Mouse (Mus musculus): ENCODE results near the gene Sars. TPM values are rescaled to one million over a fixed set of nuclear protein-coding genes. Genes with fewer than 3 reads are reported as not detected.

The Sars gene
- polyA plus RNA-seq, 1 experiment from 2014 or later = 99.5 TPM

DNA sequence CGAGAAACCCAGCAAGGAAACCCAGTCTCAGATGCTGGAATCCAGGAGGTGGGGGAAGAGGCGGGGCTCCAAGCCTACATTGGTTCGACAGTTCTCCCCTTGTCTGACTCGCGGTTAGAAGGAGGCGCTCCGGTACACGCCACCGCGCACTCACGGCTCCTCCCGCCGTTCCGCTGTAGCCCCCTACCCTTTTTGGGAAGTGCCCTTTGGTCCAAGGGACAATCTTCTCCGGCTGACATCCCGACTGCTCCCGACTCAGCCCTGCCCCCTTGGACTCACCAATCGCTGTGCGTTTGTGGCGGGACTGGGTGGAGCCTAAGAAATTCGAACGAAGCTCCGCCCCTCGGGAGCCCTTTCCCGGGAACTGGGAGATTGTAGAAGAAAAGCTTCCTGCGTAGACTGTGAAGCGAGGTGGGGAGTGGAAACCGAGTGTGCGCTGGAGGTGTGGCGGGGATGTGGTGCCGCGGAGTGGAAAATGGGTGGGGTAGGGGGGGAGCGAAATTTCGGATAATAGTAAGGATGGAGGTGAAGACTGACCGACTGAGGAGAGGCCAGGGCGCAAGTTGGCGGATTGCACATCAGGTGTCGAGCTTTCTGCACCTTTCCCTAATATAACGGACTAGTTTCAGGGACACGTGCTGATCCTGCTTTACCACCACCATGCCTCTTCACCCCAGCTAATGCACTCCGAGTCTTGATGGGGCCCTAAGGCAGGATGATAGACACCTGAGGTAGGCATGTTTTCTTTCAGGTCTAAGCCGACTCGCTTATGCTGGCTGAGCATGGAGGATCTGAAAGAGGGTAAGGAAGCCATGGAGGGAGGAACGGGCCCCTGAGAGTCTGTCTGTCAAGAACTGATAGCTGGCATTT lies 61.3 kb downstream of the Sars start, which contains the start of gene Psrc1:
Gene Psrc1 (plus strand): TSS at position 355 of the 870 bp plus-strand sequence.
- DNase-seq (ENCODE audit: low spot score) (peak; percentile 92), ATAC-seq (ENCODE audit: low FRiP score, low TSS enrichment) (peak; percentile 90)
- Histone ChIP-seq H3K4me1 (replicated peaks; ENCODE audit: control insufficient read depth, insufficient read depth) (peaks cover 6% of the 10 kb centered on the region; the same call in 1 of the 2 replicates), H3K9ac (ENCODE audit: low read length) (peak within 1 kb of the TSS; percentile 53), H3K4me2 (replicated peaks; ENCODE audit: low read depth) (peak within 1 kb of the TSS; percentile 61), H3K27ac (replicated peaks) (0 out of 2 replicates have a peak within 1 kb of the TSS, but pooled peaks have one; percentile 40), H3K36me3 (ENCODE audit: control insufficient read depth, insufficient read depth, low read length) (0 out of 2 replicates have a peak, but pooled peaks cover 2% of the 10 kb centered on the region), H3K4me3 (ENCODE audit: low read depth, low read length) (peak within 1 kb of the TSS; percentile 70), H3K9me3 (ENCODE audit: control insufficient read depth, low read length) (no peaks in the 10 kb centered on the region), H3K27me3 (ENCODE audit: control insufficient read depth, insufficient read depth, low read length) (no peaks in the 10 kb centered on the region)
- 2% methylated on average over 44 of the region's 44 CpGs for WGBS
- TF ChIP-seq EP300 (optimal IDR thresholded peaks at IDR 0.05) = no peak
- TF ChIP-seq CTCF (IDR thresholded peaks at IDR 0.05; ENCODE audit: low read depth) = peak; percentile 11; the same call in 1 of the 2 replicates

GRCm38 (mm10) chr3:108381945-108382875 lies 62.8 kb downstream of the Sars start:
- Histone ChIP-seq H3K27ac (replicated peaks) (0 out of 2 replicates have a peak overlapping the region, but pooled peaks have one; percentile 13), H3K36me3 (ENCODE audit: control insufficient read depth, insufficient read depth, low read length) (0 out of 2 replicates have a peak, but pooled peaks cover 2% of the 10 kb centered on the region), H3K9ac (ENCODE audit: low read length) (peak overlapping the region; percentile 27; the same call in 1 of the 2 replicates), H3K27me3 (ENCODE audit: control insufficient read depth, insufficient read depth, low read length) (no peaks in the 10 kb centered on the region), H3K4me2 (replicated peaks; ENCODE audit: low read depth) (peak overlapping the region; percentile 61), H3K4me3 (ENCODE audit: low read depth, low read length) (peak overlapping the region; percentile 26), H3K9me3 (ENCODE audit: control insufficient read depth, low read length) (no peaks in the 10 kb centered on the region), H3K4me1 (replicated peaks; ENCODE audit: control insufficient read depth, insufficient read depth) (peaks cover 6% of the 10 kb centered on the region; the same call in 1 of the 2 replicates)
- no peak for TF ChIP-seq EP300 (optimal IDR thresholded peaks at IDR 0.05)
- no peak for TF ChIP-seq CTCF (IDR thresholded peaks at IDR 0.05; ENCODE audit: low read depth)
- DNase-seq (ENCODE audit: low spot score) (no peak), ATAC-seq (ENCODE audit: low FRiP score, low TSS enrichment) (no peak)
- WGBS = 62% methylated on average over 13 of the region's 14 CpGs

DNA sequence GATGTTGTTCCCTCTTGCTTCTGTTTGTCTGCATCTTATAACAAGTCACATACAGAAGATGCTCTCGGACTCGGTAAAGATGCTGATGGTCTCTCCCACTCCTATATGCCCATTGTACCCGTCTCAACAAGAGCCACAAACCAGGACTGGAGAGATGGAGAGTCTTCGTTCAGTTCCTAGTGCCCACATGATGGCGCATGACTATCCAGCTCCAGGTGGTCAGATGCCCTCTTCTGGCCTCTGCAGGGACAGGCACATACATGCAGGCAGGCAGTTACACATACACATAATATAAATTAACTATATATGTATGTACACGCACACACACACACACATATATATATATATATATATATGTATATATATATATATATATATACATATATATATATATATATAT lies 64.3 kb downstream of the Sars start:
- Histone ChIP-seq H3K27me3 (ENCODE audit: control insufficient read depth, insufficient read depth, low read length) (no peaks in the 10 kb centered on the region), H3K4me3 (ENCODE audit: low read depth, low read length) (no peak overlapping the region), H3K27ac (replicated peaks) (no peak overlapping the region), H3K4me2 (replicated peaks; ENCODE audit: low read depth) (no peak overlapping the region), H3K9me3 (ENCODE audit: control insufficient read depth, low read length) (no peaks in the 10 kb centered on the region), H3K9ac (ENCODE audit: low read length) (no peak overlapping the region), H3K36me3 (ENCODE audit: control insufficient read depth, insufficient read depth, low read length) (no peaks in the 10 kb centered on the region), H3K4me1 (replicated peaks; ENCODE audit: control insufficient read depth, insufficient read depth) (peaks cover 6% of the 10 kb centered on the region; the same call in 1 of the 2 replicates)
- DNase-seq (ENCODE audit: low spot score) = no peak
- ATAC-seq (ENCODE audit: low FRiP score, low TSS enrichment) = no peak
- 85% methylated on average over 6 of the region's 6 CpGs for WGBS
- no peak for TF ChIP-seq EP300 (optimal IDR thresholded peaks at IDR 0.05)
- TF ChIP-seq CTCF (IDR thresholded peaks at IDR 0.05; ENCODE audit: low read depth) = peak; percentile 72

- H3K4me2 ChIP-seq (replicated peaks; ENCODE audit: low read depth) = no peak overlapping the region
- peaks cover 2% of the 10 kb centered on the region; the same call in 1 of the 2 replicates for H3K4me1 ChIP-seq (replicated peaks; ENCODE audit: control insufficient read depth, insufficient read depth)
- no peak for ATAC-seq (ENCODE audit: low FRiP score, low TSS enrichment)
- no peak overlapping the region for H3K27ac ChIP-seq (replicated peaks)
- WGBS = 83% methylated on average over 7 of the region's 7 CpGs
- TF ChIP-seq CTCF (IDR thresholded peaks at IDR 0.05; ENCODE audit: low read depth) = no peak
- TF ChIP-seq EP300 (optimal IDR thresholded peaks at IDR 0.05) = no peak
- no peak for DNase-seq (ENCODE audit: low spot score)
- no peaks in the 10 kb centered on the region for H3K36me3 ChIP-seq (ENCODE audit: control insufficient read depth, insufficient read depth, low read length)
- H3K4me3 ChIP-seq (ENCODE audit: low read depth, low read length) = no peak overlapping the region
- H3K9ac ChIP-seq (ENCODE audit: low read length) = no peak overlapping the region
- H3K27me3 ChIP-seq (ENCODE audit: control insufficient read depth, insufficient read depth, low read length) = no peaks in the 10 kb centered on the region
- no peaks in the 10 kb centered on the region for H3K9me3 ChIP-seq (ENCODE audit: control insufficient read depth, low read length)
Observed at GRCm38 (mm10) chr3:108378875-108379663, 65.9 kb downstream of the Sars start.

Other genes starting within 250 kb of the Sars start
- 5.5 TPM in 2 replicates for gene Cyb561d1, start 244.0 kb downstream of the Sars start, polyA plus RNA-seq (2015; fragmentation: Nextera tagmentation; extraction: Ambion mirVana)
- 4.3 and 4.8 TPM in 2 replicates for gene Atxn7l2, start 234.3 kb downstream of the Sars start, polyA plus RNA-seq (2015; fragmentation: Nextera tagmentation; extraction: Ambion mirVana)
- gene Sypl2, start 218.6 kb downstream of the Sars start, polyA plus RNA-seq (2015; fragmentation: Nextera tagmentation; extraction: Ambion mirVana) = 0.04 and 0.05 TPM in 2 replicates
- gene Psma5, start 188.3 kb downstream of the Sars start, polyA plus RNA-seq (2015; fragmentation: Nextera tagmentation; extraction: Ambion mirVana) = 159 and 166 TPM in 2 replicates
- gene Sort1, start 161.1 kb downstream of the Sars start, polyA plus RNA-seq (2015; fragmentation: Nextera tagmentation; extraction: Ambion mirVana) = 7.6 and 9.2 TPM in 2 replicates
- gene Mybphl, start 80.3 kb downstream of the Sars start, polyA plus RNA-seq (2015; fragmentation: Nextera tagmentation; extraction: Ambion mirVana) = not detected in 2 replicates
- 7.7 and 8.3 TPM in 2 replicates for gene Psrc1, start 61.4 kb downstream of the Sars start, polyA plus RNA-seq (2015; fragmentation: Nextera tagmentation; extraction: Ambion mirVana)
- gene Celsr2, start 29.7 kb downstream of the Sars start, polyA plus RNA-seq (2015; fragmentation: Nextera tagmentation; extraction: Ambion mirVana) = 7.5 and 9.7 TPM in 2 replicates
- 0.34 TPM in 1 of 2 replicates, not detected in the other for gene 1700013F07Rik, start 88.9 kb upstream of the Sars start, polyA plus RNA-seq (2015; fragmentation: Nextera tagmentation; extraction: Ambion mirVana)
- 30.8 and 32.0 TPM in 2 replicates for gene 5330417C22Rik, start 91.3 kb upstream of the Sars start, polyA plus RNA-seq (2015; fragmentation: Nextera tagmentation; extraction: Ambion mirVana)
- gene Tmem167b, start 117.3 kb upstream of the Sars start, polyA plus RNA-seq (2015; fragmentation: Nextera tagmentation; extraction: Ambion mirVana) = 29.9 and 33.0 TPM in 2 replicates
- 40.0 and 42.2 TPM in 2 replicates for gene Taf13, start 126.5 kb upstream of the Sars start, polyA plus RNA-seq (2015; fragmentation: Nextera tagmentation; extraction: Ambion mirVana)
- 5.3 and 5.7 TPM in 2 replicates for gene Wdr47, start 146.1 kb upstream of the Sars start, polyA plus RNA-seq (2015; fragmentation: Nextera tagmentation; extraction: Ambion mirVana)
- 53.8 and 60.9 TPM in 2 replicates for gene Clcc1, start 208.7 kb upstream of the Sars start, polyA plus RNA-seq (2015; fragmentation: Nextera tagmentation; extraction: Ambion mirVana)

Measured in stomach, postnatal 0 days (tissue).